Mouse (Mus musculus) urinary bladder, postnatal 25 days (tissue): ENCODE results near the gene Morn3.
"Not testable (repeated sequence)": the region's sequence is repeated elsewhere in the genome, so short reads cannot be mapped to it uniquely, and the experiment has no call there.

Experiments
- DNase-seq: peaks from one replicate; pipeline ENCODE4 v3.0.0; 2022; ENCODE audit warnings: low spot score

Gene Morn3

DNA sequence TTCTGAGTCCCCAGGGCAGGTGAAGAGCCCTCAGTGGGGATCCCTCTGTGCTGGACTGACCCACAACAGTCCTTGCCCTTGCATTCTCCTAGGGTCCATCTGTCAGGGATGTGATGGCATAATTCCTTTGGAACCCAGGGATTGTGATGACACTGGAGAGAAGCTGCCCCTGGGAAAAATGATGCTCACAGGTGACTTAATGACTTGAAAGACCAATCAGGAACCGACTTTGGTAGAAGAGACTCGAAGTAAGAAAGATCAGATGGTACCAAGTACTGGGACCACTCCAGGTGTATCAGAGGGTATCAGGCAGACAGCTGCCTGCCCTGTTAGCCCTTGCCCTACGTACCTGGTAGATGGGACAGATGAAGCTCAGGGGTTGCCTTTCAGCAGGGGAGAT lies at the start of gene Morn3:
Gene Morn3 (minus strand): TSS at position 101 of the 400 bp plus-strand sequence.
- no peak for DNase-seq

DNA sequence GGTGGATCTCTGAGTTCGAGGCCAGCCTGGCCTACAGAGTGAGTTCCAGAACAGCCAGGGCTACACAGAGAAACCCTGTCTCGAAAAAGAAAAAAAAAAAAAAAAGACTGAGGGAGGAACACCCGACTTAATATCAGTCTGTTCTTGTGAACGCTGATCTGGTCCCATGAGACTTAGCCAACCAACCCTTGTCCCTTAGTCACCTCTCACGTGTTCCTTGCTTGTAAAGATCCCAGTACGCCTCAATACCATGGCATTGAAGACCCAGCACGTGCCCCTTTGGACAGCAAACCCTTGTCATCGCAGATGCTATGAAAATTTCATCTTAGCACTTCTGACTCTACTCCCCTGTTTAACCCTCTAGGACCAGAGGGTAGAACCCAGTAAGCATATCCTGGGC lies 49.5 kb upstream of the Morn3 start:
- no peak for DNase-seq

DNA sequence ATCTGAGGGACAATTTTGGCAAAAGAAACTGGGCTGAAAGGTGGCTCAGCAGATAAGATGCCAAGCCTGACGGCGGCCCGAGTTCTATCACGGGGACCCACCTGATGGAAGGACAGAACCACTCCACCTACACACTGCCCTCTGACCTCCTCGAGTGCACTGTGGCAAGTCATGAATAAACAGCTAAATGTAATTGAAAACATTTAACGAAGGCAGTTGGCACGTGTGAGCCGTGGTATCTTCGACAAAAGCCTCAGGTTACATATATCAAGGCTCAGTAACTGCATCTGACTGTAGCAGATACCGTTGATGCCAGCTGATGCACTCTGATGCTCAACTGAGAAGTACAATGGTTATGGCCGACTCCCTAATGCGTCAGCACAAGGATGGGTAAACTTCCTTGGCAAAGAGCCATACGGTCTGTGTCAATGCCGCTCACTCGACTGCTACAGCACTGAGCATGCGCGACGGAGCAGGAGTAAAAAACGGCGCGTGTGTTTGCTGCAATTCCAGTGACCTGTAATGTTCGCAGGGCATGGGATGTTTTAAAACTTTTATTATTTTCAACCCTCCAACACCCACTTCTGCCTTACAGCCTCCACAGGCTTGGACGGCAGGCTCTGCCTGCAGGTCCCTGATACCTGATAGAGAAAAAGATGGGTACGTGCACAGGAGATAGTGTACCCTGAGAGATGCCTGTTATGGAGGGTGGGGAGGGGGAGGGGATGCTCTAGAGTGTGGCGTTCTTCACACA lies 47.6 kb upstream of the Morn3 start:
- DNase-seq = no peak

DNA sequence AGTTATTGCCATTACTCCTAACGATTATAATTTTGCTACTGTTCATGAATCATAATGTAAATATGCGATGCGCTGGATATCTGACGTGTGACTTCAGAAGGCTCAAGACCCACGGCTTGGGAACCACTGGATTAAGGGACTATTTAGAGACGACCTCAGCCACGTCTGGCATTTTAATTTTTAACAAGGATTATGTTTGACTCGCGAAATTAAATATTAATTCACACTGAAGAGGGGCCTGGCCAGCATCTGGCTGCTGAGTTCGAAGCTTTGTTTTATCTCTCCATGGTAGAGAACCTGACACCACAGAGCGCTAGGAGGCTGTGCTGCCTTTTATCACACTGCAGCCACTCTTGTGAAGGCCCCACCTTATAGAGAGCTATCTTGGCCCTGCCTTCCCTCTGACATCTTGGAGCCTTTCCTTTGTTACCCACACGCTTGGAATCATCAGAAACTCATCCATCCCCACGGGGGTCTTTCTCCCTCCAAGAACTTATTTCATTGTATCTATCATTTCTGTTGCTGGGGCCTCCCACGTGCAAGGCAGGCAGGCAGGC lies 46.3 kb upstream of the Morn3 start:
- no peak for DNase-seq

DNA sequence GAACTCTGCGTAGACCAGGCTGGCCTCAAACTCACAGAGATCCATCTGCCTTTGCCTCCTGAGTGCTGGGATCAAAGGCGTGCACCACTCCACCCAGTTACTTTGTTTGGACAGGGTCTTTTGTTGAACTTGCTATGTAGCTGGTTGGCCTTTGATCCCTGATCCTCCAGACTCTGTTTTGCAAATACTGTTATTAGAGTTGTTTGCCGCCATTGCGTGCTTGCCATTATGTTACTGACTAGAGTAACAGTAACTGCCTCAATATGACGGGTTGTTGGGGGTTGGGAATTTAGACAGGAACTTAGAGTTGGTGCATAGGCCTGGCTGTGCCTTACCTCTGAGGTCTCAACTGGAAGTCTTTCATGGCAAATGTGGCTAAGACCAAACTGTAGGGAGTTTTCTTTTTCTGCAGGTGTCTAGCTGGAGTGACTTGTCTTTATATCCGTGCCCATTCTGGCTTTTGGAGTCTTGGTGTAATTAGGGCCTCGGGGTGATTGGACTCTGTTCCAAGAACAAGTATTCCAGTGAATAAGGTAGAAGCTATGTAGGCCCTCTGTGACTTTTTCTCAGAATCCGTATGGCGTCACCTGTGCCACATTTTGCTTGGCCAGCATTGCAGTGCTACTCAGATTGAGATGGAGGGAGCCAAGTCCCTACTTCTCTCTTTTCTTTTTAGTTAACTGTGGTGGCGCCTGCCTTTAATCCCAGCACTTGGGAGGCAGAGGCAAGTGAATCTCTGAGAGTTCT lies 43.9 kb upstream of the Morn3 start:
- no peak for DNase-seq

DNA sequence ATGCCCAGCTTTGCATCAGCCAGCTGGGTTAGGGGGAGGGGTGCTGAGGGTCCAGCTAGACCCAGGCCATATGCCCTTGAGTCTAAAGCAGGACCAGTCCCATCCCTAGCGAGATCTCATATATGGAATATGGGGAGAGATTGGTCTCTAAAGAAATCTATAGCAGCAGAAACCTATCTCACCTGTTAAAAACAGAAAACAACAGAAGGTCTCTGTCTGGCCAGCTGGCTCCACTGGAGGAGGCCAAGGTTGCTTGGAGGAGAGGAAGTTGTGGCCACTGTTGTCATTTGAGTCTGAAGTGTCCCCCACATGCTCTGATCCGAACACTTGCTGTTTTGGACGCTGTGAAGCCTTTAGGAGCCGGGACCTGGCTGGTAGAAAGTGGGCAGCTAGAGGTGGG lies 42.0 kb upstream of the Morn3 start:
- DNase-seq = no peak

DNA sequence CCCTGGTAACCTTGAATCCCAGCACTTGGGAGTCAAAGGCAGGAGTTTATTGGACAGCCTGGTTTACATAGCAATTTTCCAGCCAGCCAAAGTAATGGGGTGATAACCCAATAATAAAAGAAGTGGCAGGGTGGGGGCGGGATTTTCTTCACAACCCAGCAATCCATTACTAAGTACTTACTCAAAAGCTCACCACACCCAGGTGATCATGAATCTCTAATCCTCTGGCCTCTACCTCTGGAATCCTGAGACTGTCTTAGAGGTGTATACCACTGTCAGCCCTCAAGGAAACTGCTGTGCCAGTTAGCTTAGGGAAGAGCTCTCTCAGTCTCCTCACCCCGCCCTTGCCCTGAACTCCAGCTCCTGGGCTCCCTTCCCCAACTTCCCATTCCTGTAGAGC lies 39.7 kb upstream of the Morn3 start:
- no peak for DNase-seq

DNA sequence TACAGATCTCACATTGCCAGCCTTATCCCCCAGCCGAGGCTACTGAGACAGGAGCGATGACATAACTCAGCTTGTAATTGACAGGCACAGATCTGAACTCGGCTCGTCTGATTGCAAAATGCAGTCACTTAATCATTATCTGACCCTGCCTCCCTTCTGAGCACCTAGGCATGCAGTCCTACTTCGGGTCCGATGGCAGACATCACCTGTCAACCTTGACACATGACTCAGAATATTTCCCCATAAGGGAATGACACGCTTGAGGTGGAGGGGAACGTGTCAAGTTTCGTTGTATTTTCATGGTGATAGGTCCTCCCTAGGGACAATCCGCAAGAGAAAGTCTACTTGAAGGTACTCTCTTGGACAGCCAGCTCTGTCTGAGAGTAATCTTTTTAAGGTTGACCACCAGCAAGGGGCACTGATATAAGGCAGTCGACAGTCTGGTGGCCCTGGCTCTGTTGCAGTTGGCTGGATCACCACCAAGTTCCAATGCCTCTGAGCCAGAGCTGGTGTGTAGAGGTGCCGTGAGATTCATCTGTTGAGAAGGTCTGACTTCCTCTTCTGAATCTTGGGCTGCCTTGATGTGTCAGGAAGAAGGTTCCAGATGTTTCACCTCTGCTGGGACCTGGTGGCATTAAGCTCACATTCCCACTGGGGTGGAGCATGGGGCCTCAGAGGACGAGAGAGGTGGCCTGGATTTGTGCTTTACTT lies 36.7 kb upstream of the Morn3 start:
- no peak for DNase-seq

DNA sequence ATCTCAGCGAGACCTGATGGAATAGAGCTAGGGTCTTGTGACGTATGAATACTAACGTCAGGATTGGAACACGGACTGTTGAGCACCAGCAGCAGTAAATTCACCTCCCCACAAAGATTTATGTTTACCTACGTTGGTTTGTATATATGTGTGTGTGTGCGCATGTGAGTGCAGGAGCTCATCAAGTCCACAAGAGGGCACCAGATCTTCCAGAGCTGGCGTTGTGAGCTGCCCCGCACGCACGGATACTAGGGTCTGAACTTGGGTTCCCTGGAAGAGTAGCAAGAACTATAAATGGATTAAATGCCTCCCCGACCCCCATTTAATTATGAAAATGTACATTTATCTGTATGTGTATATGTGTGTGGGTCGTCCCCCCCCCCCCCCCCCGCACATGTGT lies 33.7 kb upstream of the Morn3 start:
- DNase-seq = no peak

DNA sequence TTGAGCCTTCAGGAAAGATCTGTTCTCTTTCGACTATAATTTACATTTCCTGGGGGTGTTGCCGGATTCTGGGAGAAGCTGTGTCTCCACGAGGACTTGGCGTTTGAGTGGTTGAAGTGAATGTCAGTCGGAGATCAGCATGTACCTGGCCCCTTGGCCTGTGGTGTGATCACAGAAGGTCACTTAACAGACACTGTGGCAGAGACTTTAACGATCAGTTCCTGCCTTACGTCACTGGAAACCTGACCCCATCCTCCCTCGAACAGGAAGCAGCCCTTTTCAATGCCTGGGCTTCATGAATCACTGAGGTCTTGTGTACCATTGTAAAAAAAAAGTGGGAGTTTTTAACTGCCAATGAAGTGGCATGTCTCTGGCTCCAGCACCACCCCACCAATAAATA lies 33.2 kb upstream of the Morn3 start:
- DNase-seq = no peak

DNA sequence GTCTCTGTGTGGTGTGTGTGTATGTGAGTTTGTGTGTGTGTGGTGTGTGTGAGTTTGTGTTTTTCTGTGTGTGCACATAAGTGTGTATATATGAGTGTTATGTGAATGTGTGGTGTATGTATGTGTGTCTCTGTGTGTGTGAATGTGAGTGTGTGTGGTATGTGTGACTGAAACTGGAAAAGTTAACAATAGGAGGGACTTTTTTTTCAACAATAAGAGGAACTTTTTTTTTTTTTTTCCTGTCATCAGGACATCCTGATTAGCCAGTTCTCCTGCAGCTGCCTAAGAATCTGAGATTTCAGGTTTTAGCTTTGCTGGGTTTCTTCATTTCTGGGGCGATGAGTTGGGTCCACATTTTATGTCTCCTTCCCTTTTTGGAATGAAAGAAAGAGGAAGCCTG lies 32.8 kb upstream of the Morn3 start:
- DNase-seq = no peak

DNA sequence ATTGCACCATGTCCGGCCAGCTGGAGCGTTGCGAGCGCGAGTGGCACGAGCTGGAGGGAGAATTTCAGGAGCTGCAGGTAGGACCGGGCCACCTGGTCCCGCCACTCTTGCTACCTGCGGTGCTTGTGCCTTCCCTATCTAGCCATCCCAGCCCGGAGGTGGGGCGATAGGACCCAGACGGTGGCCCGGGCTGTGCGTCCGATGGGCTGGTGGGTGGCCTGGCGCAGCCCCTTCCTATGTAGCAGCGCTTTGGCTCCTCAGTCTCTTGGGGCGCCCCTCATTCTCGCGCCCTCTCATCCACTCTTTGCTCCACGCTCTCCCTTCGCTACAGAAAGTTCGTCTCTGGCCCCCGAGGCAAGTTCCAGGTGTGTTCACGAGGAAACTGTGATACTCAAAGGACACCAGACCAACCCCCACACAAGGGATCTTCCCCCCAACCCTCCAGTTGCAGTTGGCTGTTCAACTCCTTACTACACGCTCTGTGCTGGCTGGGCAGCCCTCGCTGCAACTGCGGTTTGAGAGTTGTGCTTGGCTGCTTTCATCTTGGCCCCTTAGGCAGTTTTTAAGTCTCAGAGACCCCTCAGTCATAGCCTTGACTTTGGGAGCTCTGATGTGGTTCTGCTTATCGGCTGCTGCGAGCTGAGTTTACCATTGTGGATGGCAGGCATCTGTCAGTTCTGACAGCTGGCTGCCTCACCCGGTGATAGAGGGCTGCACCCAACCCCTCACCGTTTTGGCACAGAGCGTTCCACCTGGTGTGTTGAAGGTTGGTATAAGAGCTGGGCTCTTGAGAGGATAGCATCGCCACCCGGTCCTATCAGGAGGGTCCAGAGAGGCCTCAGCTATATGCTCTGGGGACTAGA lies 29.8 kb upstream of the Morn3 start:
- DNase-seq = no peak

DNA sequence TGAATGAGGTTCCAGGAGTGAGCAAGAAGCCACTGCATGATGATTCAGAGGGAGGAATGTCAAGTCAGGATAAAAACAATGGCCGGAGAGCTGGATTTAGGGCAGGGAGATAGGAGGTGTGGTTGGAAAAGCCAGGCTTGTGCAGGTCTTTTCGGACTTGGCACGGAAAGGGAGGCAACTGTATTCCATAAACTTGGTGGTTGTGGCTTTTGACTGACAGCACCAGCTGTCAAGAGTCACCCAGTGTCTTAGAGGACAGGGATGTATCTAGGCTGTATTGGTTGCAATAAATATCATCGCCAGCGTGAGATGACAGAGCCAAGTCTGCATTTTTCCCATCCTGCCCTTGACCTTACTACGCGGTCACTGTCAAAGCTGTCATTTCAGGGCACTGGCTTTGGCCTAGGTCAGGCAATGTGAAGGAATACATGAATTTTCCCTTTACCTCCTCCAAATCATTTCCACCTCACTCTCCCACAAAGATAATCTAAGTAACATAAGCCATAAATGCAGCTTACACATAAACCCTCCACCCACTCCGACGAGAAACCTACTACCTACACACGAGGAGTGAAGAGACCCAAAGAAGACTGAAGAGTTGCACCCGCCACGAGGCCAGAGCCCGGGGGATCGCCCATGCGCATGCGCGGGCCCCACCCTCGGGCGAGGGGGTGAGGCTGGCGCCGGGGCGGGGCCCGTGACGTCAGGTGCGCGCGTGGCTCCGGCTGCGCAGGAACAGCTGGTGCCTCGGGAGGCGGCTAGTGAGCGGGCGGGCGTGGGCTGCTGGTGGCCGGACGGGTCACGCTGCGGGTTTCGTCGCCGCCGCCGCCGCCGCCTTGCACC lies 29.0 kb upstream of the Morn3 start:
- peak; percentile 98 for DNase-seq

DNA sequence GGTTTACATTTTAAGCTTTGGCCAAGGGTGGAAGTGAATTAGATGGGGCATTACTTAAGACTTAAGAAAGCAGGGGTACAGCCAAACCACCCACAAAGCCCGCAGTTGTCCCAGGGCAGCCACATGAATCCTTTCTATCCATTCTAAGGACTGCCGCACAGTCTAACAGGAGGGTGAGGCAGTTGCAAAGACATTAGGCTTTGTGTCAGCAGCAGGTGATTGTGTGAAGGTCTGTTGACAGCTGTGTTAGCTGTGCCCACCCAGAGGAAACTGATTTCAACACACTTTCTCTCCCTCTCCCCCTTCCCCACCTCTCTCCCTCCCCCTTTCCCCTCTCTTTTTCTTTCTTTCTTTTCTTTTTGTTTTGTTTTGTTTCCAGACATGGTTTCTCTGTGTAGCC lies 21.9 kb upstream of the Morn3 start:
- DNase-seq = no peak

DNA sequence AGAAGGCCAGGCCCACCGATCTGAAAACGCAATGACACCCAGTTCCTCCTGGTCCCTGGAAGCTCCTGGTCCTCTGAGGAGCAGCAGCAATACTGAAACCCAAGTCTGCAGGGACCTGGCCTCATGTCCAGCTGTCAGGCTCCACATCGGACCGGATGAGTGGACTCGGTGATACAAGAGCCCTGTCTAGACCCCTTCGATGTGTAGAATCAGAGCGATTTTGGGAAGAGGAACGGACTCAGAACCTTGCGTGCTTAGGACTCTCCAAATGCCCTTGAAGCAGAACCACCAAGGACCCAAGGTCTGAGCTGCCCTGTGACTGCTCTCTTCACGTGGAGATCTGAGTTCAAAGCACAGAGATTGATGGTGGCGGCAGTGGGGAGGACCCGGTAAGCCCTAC lies 21.3 kb upstream of the Morn3 start, which contains the start of gene Tmem120b:
Gene Tmem120b (plus strand): TSS at position 301 of the 400 bp plus-strand sequence.
- no peak for DNase-seq

DNA sequence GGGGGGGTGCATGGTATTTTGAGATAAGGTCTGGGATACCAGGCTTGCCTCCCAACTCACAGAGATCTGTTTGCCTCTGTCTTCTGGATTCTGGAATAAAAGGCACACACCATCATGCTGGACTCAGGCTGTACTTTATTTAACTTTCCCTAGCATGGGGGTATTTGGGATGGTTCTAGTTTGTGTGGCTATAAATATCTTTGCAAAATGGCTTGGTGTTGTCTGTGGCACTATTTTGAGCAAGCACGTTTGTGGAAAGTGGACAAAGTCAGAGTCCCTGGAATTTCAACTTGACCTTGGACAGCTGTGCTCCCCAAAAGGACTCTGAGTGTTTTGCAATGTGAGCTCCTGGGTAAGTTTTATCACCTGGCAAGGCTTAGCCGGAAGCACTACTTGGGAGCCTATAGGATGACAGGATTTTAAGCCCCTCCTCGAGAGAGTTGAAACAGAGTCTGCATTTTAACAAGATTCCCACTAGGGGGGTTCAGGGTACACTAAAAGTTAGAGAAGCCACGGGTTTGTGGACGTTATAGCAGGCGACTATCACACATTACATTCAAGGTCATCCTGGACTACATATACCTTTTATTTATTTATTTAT lies 20.7 kb upstream of the Morn3 start:
- no peak for DNase-seq

DNA sequence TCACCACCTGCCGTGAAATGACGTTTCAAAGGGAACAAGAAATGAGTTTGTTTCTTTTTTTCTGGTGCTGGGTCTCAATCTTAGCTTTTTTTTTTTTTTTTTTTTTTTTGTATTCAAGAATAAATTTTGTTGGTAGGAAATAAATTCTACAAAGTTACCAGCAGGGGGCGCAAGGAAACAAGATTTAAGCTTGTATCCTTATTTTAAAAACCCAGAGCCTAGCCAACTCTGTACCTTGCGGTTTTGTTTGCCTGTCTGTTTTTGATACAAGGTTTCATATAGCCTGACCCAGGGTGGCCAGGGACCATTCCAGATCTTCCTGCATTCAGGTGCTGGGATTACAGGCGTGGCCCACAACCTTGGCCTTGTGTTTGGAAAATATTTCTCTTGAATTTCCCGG lies 17.4 kb upstream of the Morn3 start:
- DNase-seq = peak; percentile 73

DNA sequence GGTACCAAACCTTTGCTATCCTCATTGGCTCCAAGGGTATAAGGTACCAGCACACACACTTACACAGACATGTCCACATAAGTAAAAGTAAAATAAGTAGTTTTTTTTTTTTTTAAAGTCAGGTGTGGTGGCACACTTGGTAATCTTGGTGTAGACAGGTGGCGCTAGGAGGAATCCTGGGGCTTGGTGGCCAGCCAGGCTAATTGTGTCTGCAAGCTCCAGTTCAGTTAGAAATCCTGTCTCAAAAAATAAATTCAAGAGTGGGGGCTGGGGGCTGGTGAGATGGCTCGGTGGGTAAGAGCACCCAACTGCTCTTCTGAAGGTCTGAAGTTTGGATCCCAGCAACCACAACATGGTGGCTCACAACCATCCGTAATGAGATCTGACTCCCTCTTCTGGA lies 16.3 kb upstream of the Morn3 start:
- DNase-seq = no peak

DNA sequence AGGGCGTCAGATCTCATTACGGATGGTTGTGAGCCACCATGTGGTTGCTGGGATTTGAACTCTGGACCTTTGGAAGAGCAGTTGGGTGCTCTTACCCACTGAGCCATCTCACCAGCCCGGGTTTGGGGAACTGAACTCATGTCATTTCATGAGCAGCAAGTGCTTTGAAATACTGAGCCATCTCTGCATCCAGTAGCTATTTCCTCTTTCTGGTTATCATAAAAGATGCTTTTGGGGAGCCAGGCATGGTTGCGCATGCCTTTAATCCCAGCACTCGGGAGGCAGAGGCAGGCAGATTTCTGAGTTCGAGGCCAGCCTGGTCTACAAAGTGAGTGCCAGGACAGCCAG lies 14.6 kb upstream of the Morn3 start:
- not testable (repeated sequence) for DNase-seq

DNA sequence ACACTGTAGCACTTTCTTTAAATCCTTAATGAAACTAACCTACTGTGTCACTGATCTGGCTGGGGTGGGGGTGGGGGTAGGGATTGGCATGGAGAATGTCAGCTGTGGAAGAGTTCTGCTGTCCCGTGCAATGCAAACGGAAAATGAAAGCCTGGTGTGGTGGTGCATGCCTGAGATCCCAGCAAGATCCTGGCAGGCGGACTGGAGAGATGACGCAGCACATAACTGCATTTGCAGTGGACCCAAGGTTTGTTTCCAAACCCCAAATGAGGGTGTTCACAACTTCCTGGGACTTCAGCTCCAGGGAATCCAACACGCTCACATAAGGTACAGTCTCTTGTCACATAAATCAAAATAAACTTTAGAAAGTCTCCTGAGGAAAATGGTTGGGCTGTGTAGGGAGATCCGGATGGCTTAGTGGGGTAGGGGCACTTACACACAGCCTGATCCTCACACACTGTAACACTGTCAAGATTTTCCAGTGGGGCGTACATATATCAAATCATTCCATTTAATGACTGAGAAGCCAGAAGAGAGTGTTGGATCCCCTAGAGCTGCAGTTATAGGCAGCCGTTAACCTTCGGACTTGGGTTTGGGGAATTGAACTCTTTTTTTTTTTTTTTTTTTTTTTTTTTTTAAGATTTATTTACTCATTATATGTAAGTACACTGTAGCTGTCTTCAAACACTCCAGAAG lies 14.0 kb upstream of the Morn3 start:
- DNase-seq = no peak
